In genomic region chr4:99655937-99656604, GRCm38 (mm10) we compare ENCODE assay signal across 8 mouse cellular contexts. TPM values are rescaled to one million over a fixed set of nuclear protein-coding genes. Genes with fewer than 3 reads are reported as not detected.
DNase-seq lines count a peak whose midpoint lies in the region; ATAC-seq and TF ChIP-seq lines count a peak whose summit lies in the region.
"Had no signal": no experiment of that assay in that cellular context is flagged by ENCODE, and none has a peak within 500 bp of the region (broad histone marks: within the 10 kb centered on the region; RNA-seq: fewer than 3 reads in every experiment).

Gene Foxd3 (plus strand): TSS chr4:99656299.

- peaks cover 97% of the 10 kb centered on the region for H3K27me3 ChIP-seq in megakaryocyte, embryonic 14.5 days (replicated peaks)
- peaks cover 93% of the 10 kb centered on the region for H3K27me3 ChIP-seq in embryonic facial prominence, embryonic 15.5 days
- peaks cover 63% of the 10 kb centered on the region for H3K27me3 ChIP-seq in hindbrain, embryonic 15.5 days
- H3K27me3 ChIP-seq in midbrain, postnatal 0 days (ENCODE audit: insufficient read depth, low read length), result peaks cover 55% of the 10 kb centered on the region

- no peak within 1 kb of the TSS for H3K9ac ChIP-seq in embryonic facial prominence, embryonic 15.5 days
- 0 out of 2 replicates have a peak within 1 kb of the TSS, but pooled peaks have one; percentile 7 for H3K9ac ChIP-seq in hindbrain, embryonic 15.5 days
- H3K9ac ChIP-seq in midbrain, postnatal 0 days (replicated peaks; ENCODE audit: low read length, poor library complexity, severe bottlenecking), result no peak within 1 kb of the TSS

- no peaks in the 10 kb centered on the region for H3K36me3 ChIP-seq in megakaryocyte, embryonic 14.5 days (replicated peaks; ENCODE audit: low read length)
- no peaks in the 10 kb centered on the region for H3K36me3 ChIP-seq in embryonic facial prominence, embryonic 15.5 days
- H3K36me3 ChIP-seq in hindbrain, embryonic 15.5 days, result no peaks in the 10 kb centered on the region
- H3K36me3 ChIP-seq in midbrain, postnatal 0 days (ENCODE audit: insufficient read depth, low read length), result no peaks in the 10 kb centered on the region

- peaks cover 30% of the 10 kb centered on the region for H3K9me3 ChIP-seq in megakaryocyte, embryonic 14.5 days
- H3K9me3 ChIP-seq in embryonic facial prominence, embryonic 15.5 days (replicated peaks), result no peaks in the 10 kb centered on the region
- no peaks in the 10 kb centered on the region for H3K9me3 ChIP-seq in hindbrain, embryonic 15.5 days
- no peaks in the 10 kb centered on the region for H3K9me3 ChIP-seq in midbrain, postnatal 0 days (ENCODE audit: low read length)

- H3K27ac ChIP-seq in embryonic facial prominence, embryonic 15.5 days (replicated peaks), result no peak within 1 kb of the TSS
- H3K27ac ChIP-seq in hindbrain, embryonic 15.5 days (replicated peaks), result peak within 1 kb of the TSS; percentile 53
- H3K27ac ChIP-seq in midbrain, postnatal 0 days (ENCODE audit: low read depth, low read length), result no peak within 1 kb of the TSS

- 1% methylated on average over 52 of the region's 62 CpGs for WGBS in embryonic facial prominence, embryonic 15.5 days
- under 1% methylated on average over 58 of the region's 62 CpGs for WGBS in hindbrain, embryonic 15.5 days
- 2% methylated on average over 45 of the region's 62 CpGs for WGBS in midbrain, postnatal 0 days

- no peak for DNase-seq in midbrain, postnatal 0 days (ENCODE audit: low spot score)
- DNase-seq in layer of hippocampus, adult 8-10 months (ENCODE audit: low spot score in 2 of 2), result no peak
- no peak for DNase-seq in layer of hippocampus, postnatal 36 days

- no peak for TF ChIP-seq CTCF in midbrain, postnatal 0 days (IDR thresholded peaks at IDR 0.05)

- peak within 1 kb of the TSS; percentile 67 for H3K4me3 ChIP-seq in megakaryocyte, embryonic 14.5 days (replicated peaks)
- peak within 1 kb of the TSS; percentile 39 for H3K4me3 ChIP-seq in embryonic facial prominence, embryonic 15.5 days (replicated peaks)
- H3K4me3 ChIP-seq in hindbrain, embryonic 15.5 days, result peak within 1 kb of the TSS; percentile 37
- peak within 1 kb of the TSS; percentile 28 for H3K4me3 ChIP-seq in midbrain, postnatal 0 days (ENCODE audit: low read depth, low read length)

- H3K4me2 ChIP-seq in embryonic facial prominence, embryonic 15.5 days (replicated peaks), result peak within 1 kb of the TSS; percentile 46
- peak within 1 kb of the TSS; percentile 50 for H3K4me2 ChIP-seq in hindbrain, embryonic 15.5 days
- peak within 1 kb of the TSS; percentile 39; the same call in 1 of the 2 replicates for H3K4me2 ChIP-seq in midbrain, postnatal 0 days (ENCODE audit: low read depth, low read length, poor library complexity, severe bottlenecking)

- no peak for ATAC-seq in megakaryocyte, adult 5-6 weeks (ENCODE audit: poor library complexity, severe bottlenecking)
- peak; percentile 53; the same call in 1 of the 2 replicates for ATAC-seq in embryonic facial prominence, embryonic 15.5 days (ENCODE audit: insufficient number of reproducible peaks, low FRiP score, low TSS enrichment, low read depth)
- ATAC-seq in hindbrain, embryonic 15.5 days (ENCODE audit: low FRiP score, low read depth), result peak; percentile 65
- ATAC-seq in midbrain, postnatal 0 days (ENCODE audit: low FRiP score), result no peak

- peaks cover 61% of the 10 kb centered on the region for H3K4me1 ChIP-seq in megakaryocyte, embryonic 14.5 days
- peaks cover 39% of the 10 kb centered on the region for H3K4me1 ChIP-seq in embryonic facial prominence, embryonic 15.5 days
- peaks cover 28% of the 10 kb centered on the region for H3K4me1 ChIP-seq in hindbrain, embryonic 15.5 days (replicated peaks)
- no peaks in the 10 kb centered on the region for H3K4me1 ChIP-seq in midbrain, postnatal 0 days (ENCODE audit: insufficient read depth, low read length)

RNA-seq across cellular contexts. Expression of gene Foxd3, which starts in this region (rescaled TPM):
- polyA plus RNA-seq in megakaryocyte, embryonic 14.5 days (2012; ENCODE audit: insufficient read depth, low replicate concordance), result not detected in 2 replicates
- not detected in 2 replicates for total RNA-seq in megakaryocyte, adult 5-6 weeks (2015)
- total RNA-seq in megakaryocyte, adult 5-6 weeks (2017), result not detected in 2 replicates
- 1.7 and 1.8 TPM in 2 replicates for polyA plus RNA-seq in embryonic facial prominence, embryonic 15.5 days (2015; fragmentation: Nextera tagmentation; extraction: Ambion mirVana)
- polyA plus RNA-seq in hindbrain, embryonic 15.5 days (2015; fragmentation: Nextera tagmentation; extraction: Ambion mirVana), result 1.8 and 2.1 TPM in 2 replicates
- 0.71 and 1.0 TPM in 2 replicates for total RNA-seq in midbrain, postnatal 0 days (2014; rRNA removed)
- polyA plus RNA-seq in midbrain, postnatal 0 days (2015; fragmentation: Nextera tagmentation; extraction: Ambion mirVana), result not detected in 2 replicates
- not detected for total RNA-seq in layer of hippocampus, adult 8-10 months (2022)
- not detected for total RNA-seq in layer of hippocampus, postnatal 36 days (2021)
- total RNA-seq: neutrophil, adult 5-6 weeks had no signal

Comparison
In these comparisons a context has a peak if more than half of its experiments do, and no peak if none do; other contexts are left out.
1. ATAC-seq: peak in embryonic facial prominence, embryonic 15.5 days (single experiment) and hindbrain, embryonic 15.5 days (single experiment); none in megakaryocyte, adult 5-6 weeks (single experiment) and midbrain, postnatal 0 days (single experiment).
2. Peak in every context shown above with its lines, with median percentiles within 50 percentile points of each other: H3K4me3 ChIP-seq and H3K4me2 ChIP-seq.